Mouse (Mus musculus) mammary gland, adult 2 months (tissue): ENCODE results near the gene Igsf11. TPM values are rescaled to one million over a fixed set of nuclear protein-coding genes. Genes with fewer than 3 reads are reported as not detected.

Experiments
- polyA plus RNA-seq: library from polyadenylated mRNA; depleted of rRNA; stranded (reverse); fragments of >200 nt; gene quantifications from 2 replicates; pipeline ENCODE4 v1.2.3, GENCODE M21; 2012; ENCODE audit warnings: low replicate concordance; rRNA removed

Gene Igsf11
- 0.22 and 0.57 TPM in 2 replicates for polyA plus RNA-seq

GRCm38 (mm10) chr16:38892371-38892770 is at the start of gene Igsf11:
Gene Igsf11 (plus strand): TSS chr16:38892671.

Other genes with a start within 250 kb of the Igsf11 start
- gene Arhgap31, start 179.4 kb upstream of the Igsf11 start, polyA plus RNA-seq = 13.6 and 14.6 TPM in 2 replicates
- 4.5 and 5.2 TPM in 2 replicates for gene B4galt4, start 150.4 kb upstream of the Igsf11 start, polyA plus RNA-seq
- gene Upk1b, start 92.3 kb upstream of the Igsf11 start, polyA plus RNA-seq = 0.17 and 0.37 TPM in 2 replicates
- gene 4930435E12Rik, start 63.9 kb upstream of the Igsf11 start, polyA plus RNA-seq = not detected in 2 replicates